Mouse (Mus musculus): ENCODE measurements around the gene Spindoc. TPM values are rescaled to one million over a fixed set of nuclear protein-coding genes. Genes with fewer than 3 reads are reported as not detected.

The Spindoc gene
- 19.0 and 19.7 TPM in 2 replicates for polyA plus RNA-seq (2012; ENCODE audit: insufficient read depth, insufficient read length, missing spikeins)

- peaks cover 16% of the 10 kb centered on the region for H3K4me1 ChIP-seq (ENCODE audit: control insufficient read depth, insufficient read depth, low read length)
- TF ChIP-seq POLR2A (IDR thresholded peaks at IDR 0.05; ENCODE audit: borderline replicate concordance, low read depth, low read length) (0 out of 2 replicates have a peak, but pooled peaks have one; percentile 68), CTCF (IDR thresholded peaks at IDR 0.05; ENCODE audit: low read depth, low read length) (no peak)
- H3K27ac ChIP-seq (ENCODE audit: insufficient read depth, low read depth, low read length) = no peak within 1 kb of the TSS
Measured at GRCm38 (mm10) chr19:7382903-7383865, at the start of gene Spindoc. Spindoc (minus strand) TSS chr19:7382994.

DNA sequence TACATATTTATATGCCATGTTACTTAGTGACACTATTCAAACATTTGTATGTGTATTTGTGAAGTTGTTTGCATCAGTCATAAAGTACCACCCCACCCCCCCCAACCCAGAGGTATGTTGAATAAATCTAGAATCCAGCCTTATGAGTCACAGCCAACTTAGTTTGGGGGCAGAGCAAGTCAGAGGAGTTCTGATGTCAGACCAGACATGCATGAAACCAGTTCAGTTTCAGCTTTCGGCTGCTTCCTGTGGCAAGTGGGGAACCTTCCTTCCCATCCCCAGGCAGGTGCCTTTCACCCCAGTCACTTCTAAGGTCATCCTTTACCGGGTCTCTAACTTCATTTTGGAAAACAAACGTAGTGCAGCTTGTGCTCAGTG is 42.6 kb upstream of the Spindoc start:
- H3K4me3 ChIP-seq (ENCODE audit: insufficient read depth, low read length) = no peak overlapping the region
- no peak overlapping the region for H3K27ac ChIP-seq (ENCODE audit: insufficient read depth, low read depth, low read length)
- TF ChIP-seq CTCF (IDR thresholded peaks at IDR 0.05; ENCODE audit: low read depth, low read length) (no peak), POLR2A (IDR thresholded peaks at IDR 0.05; ENCODE audit: borderline replicate concordance, low read depth, low read length) (no peak)
- no peaks in the 10 kb centered on the region for H3K4me1 ChIP-seq (ENCODE audit: control insufficient read depth, insufficient read depth, low read length)

More at GRCm38 (mm10) chr19:7382903-7383865, at the start of gene Spindoc:
- H3K4me3 ChIP-seq (ENCODE audit: insufficient read depth, low read length) = peak within 1 kb of the TSS; percentile 68

GRCm38 (mm10) chr19:7424590-7425397 is 42.0 kb upstream of the Spindoc start:
- H3K27ac ChIP-seq (ENCODE audit: insufficient read depth, low read depth, low read length) = no peak overlapping the region
- H3K4me1 ChIP-seq (ENCODE audit: control insufficient read depth, insufficient read depth, low read length) = no peaks in the 10 kb centered on the region
- TF ChIP-seq CTCF (IDR thresholded peaks at IDR 0.05; ENCODE audit: low read depth, low read length) (no peak), POLR2A (IDR thresholded peaks at IDR 0.05; ENCODE audit: borderline replicate concordance, low read depth, low read length) (no peak)
- no peak overlapping the region for H3K4me3 ChIP-seq (ENCODE audit: insufficient read depth, low read length)

GRCm38 (mm10) chr19:7424131-7424530 is 41.3 kb upstream of the Spindoc start:
- TF ChIP-seq POLR2A (IDR thresholded peaks at IDR 0.05; ENCODE audit: borderline replicate concordance, low read depth, low read length) = no peak
- TF ChIP-seq CTCF (IDR thresholded peaks at IDR 0.05; ENCODE audit: low read depth, low read length) = no peak
- no peak overlapping the region for H3K4me3 ChIP-seq (ENCODE audit: insufficient read depth, low read length)
- H3K4me1 ChIP-seq (ENCODE audit: control insufficient read depth, insufficient read depth, low read length) = no peaks in the 10 kb centered on the region
- H3K27ac ChIP-seq (ENCODE audit: insufficient read depth, low read depth, low read length) = no peak overlapping the region

- Histone ChIP-seq H3K4me1 (ENCODE audit: control insufficient read depth, insufficient read depth, low read length) (no peaks in the 10 kb centered on the region), H3K27ac (ENCODE audit: insufficient read depth, low read depth, low read length) (no peak overlapping the region), H3K4me3 (ENCODE audit: insufficient read depth, low read length) (no peak overlapping the region)
- no peak for TF ChIP-seq POLR2A (IDR thresholded peaks at IDR 0.05; ENCODE audit: borderline replicate concordance, low read depth, low read length)
Measured at GRCm38 (mm10) chr19:7423656-7424030, 40.8 kb upstream of the Spindoc start.

DNA sequence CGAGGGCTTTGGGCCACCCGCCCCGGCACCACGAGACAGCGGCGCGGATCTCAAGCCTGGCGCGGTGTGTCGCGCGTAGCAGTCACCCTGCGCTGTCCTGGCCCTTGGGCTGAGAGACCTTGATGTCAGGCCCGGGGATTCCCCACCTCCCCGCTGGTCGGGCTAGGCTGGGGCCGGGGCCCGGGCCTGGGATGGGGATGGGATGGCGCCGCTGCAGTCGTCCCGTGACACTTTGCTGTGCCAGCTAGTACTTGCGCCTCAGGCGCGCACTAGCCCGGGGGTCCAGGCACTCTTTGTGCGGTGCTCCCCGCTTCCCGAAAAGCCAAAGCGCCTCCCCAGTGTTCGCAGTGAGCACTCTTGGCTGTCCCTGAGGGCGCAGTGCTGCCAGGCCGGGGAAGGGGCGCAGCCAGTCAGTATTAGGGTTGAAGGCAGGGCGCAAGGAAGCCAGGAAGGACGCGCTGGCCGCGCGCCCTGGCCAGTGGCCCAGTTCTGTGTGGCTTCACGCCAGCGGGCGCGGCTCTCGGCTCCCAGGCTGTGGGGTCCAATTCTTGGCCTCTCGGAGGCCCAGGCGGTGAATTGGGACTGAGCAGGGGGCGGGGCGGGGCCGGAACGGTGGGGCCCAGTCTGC is 40.3 kb upstream of the Spindoc start:
- Histone ChIP-seq H3K4me1 (ENCODE audit: control insufficient read depth, insufficient read depth, low read length) (no peaks in the 10 kb centered on the region), H3K4me3 (ENCODE audit: insufficient read depth, low read length) (no peak overlapping the region), H3K27ac (ENCODE audit: insufficient read depth, low read depth, low read length) (no peak overlapping the region)
- TF ChIP-seq POLR2A (IDR thresholded peaks at IDR 0.05; ENCODE audit: borderline replicate concordance, low read depth, low read length) = no peak
- TF ChIP-seq CTCF (IDR thresholded peaks at IDR 0.05; ENCODE audit: low read depth, low read length) = no peak

GRCm38 (mm10) chr19:7422656-7423027 is 39.8 kb upstream of the Spindoc start:
- Histone ChIP-seq H3K4me1 (ENCODE audit: control insufficient read depth, insufficient read depth, low read length) (no peaks in the 10 kb centered on the region), H3K27ac (ENCODE audit: insufficient read depth, low read depth, low read length) (no peak overlapping the region), H3K4me3 (ENCODE audit: insufficient read depth, low read length) (no peak overlapping the region)
- TF ChIP-seq CTCF (IDR thresholded peaks at IDR 0.05; ENCODE audit: low read depth, low read length) (no peak), POLR2A (IDR thresholded peaks at IDR 0.05; ENCODE audit: borderline replicate concordance, low read depth, low read length) (no peak)

DNA sequence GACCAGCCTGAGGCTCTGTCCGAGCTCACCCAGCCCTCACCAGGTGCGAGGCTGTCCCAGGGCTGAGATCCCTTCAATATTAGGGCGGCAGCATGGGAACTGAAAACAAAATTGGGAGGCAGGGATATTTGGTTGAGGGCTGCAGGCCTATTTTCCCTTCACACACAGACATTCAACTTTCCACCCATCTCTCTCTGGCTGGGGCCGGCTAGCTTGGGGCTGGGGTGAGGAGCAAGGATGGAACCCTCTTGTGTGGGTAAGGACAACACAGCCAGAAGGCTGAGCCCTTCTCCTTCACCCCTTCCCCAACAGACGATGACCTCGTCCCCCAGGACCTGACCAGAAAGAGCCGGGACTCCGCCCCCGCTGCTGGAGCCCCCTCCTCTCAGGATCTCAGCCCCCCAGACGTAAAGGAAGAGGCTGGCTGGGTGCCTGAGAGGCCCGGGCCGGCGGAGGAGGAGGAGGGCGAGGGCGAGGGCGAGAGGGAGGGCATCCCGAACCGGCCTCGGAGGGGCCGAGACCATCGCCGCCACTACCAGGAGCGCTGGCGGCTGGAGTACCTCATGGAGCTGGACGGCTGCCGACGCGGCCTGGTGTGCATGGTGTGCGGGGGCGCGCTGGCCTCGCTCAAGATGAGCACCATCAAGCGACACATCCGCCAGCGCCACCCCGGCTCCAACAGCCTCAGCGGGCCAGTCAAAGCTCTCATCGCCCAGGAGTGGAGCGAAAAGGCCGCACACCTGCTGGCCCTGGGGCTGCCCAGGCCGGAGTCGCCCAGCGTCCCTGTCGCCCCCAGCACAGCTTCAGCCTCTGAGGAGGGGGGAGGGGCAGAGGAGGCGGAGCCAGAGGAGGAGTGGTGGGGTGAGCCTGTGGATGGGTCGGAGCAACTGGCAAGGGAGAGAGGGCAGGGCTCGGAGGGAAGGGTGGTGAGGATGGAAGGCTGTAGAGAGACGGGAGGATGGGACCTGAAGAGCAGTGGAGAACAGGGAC is 39.1 kb upstream of the Spindoc start:
- TF ChIP-seq CTCF (IDR thresholded peaks at IDR 0.05; ENCODE audit: low read depth, low read length) (no peak), POLR2A (IDR thresholded peaks at IDR 0.05; ENCODE audit: borderline replicate concordance, low read depth, low read length) (no peak)
- H3K4me1 ChIP-seq (ENCODE audit: control insufficient read depth, insufficient read depth, low read length) = no peaks in the 10 kb centered on the region
- H3K4me3 ChIP-seq (ENCODE audit: insufficient read depth, low read length) = no peak overlapping the region
- H3K27ac ChIP-seq (ENCODE audit: insufficient read depth, low read depth, low read length) = no peak overlapping the region
